Mouse (Mus musculus) liver, adult 2 months (tissue): Measurements from ENCODE around the gene Defb21. TPM values are rescaled to one million over a fixed set of nuclear protein-coding genes. Genes with fewer than 3 reads are reported as not detected.

ENCODE experiments used
- DNase-seq: peaks from one replicate; pipeline ENCODE4 v3.0.0-alpha.2; 2011; ENCODE audit warnings: low read depth, low spot score; ENCODE audit errors: extremely low read depth
- H3K27ac ChIP-seq: fragments of 200-500 bp; replicated peaks from 2 replicates; pipeline ENCODE4 v1.5.1; 2012; ENCODE audit warnings: low read depth, mild to moderate bottlenecking, control low read depth, inconsistent platforms, low read length; ENCODE audit not compliant: insufficient read depth
- H3K27me3 ChIP-seq: fragments of 200-500 bp; 2 replicates; pipeline ENCODE4 v1.6.1; 2012; ENCODE audit warnings: mild to moderate bottlenecking, moderate library complexity, low read length, inconsistent platforms; ENCODE audit not compliant: control insufficient read depth, insufficient read depth
- H3K36me3 ChIP-seq: fragments of 200-500 bp; 2 replicates; pipeline ENCODE4 v1.6.1; 2012; ENCODE audit warnings: low read length, inconsistent platforms; ENCODE audit not compliant: control insufficient read depth, insufficient read depth
- H3K4me1 ChIP-seq: fragments of 200-500 bp; 2 replicates; pipeline ENCODE4 v1.6.1; 2011; ENCODE audit warnings: low read length; ENCODE audit not compliant: control insufficient read depth, insufficient read depth
- H3K4me3 ChIP-seq: fragments of 200-500 bp; 2 replicates; pipeline ENCODE4 v1.5.1; 2011; ENCODE audit warnings: low read depth, mild to moderate bottlenecking, control low read depth, low read length, moderate library complexity; ENCODE audit not compliant: insufficient read depth
- H3K79me2 ChIP-seq: fragments of 200-500 bp; 2 replicates; pipeline ENCODE4 v1.6.1; 2012; ENCODE audit warnings: inconsistent platforms, mild to moderate bottlenecking, low read length, moderate library complexity; ENCODE audit not compliant: control insufficient read depth, insufficient read depth
- H3K9ac ChIP-seq: fragments of 200-500 bp; 2 replicates; pipeline ENCODE4 v1.6.1; 2012; ENCODE audit warnings: low read depth, mild to moderate bottlenecking, control low read depth, inconsistent platforms, low read length
- CTCF ChIP-seq: fragments of 200-500 bp; IDR thresholded peaks from 2 replicates; pipeline ENCODE4 v1.5.1; 2011; ENCODE audit warnings: low read depth, low read length, control low read depth
- POLR2A ChIP-seq: fragments of 200-500 bp; IDR thresholded peaks from 2 replicates; pipeline ENCODE4 v1.6.1; 2011; ENCODE audit warnings: low read length, control low read depth; ENCODE audit not compliant: insufficient read depth; ENCODE audit errors: extremely low read depth
- WGBS: fragments of 180-500 bp; shearing (Covaris S2); methylation state at CpG from one replicate; pipeline ENCODE4 v1.1.7; 2018; 5-methylcytosine and 5-hydroxymethylcytosine counted together
- polyA plus RNA-seq: library from polyadenylated mRNA; depleted of rRNA; stranded (reverse); fragments of >200 nt; gene quantifications from 2 replicates; pipeline ENCODE4 v1.2.3, GENCODE M21; 2012; rRNA removed
- total RNA-seq: library from RNA; depleted of rRNA; stranded (reverse); fragments of >200 nt; gene quantifications from 2 replicates; pipeline ENCODE4 v1.2.3, GENCODE M21; 2014; rRNA removed

Defb21 gene
- total and polyA plus RNA-seq, 2 experiments, result not detected

- no peak for TF ChIP-seq POLR2A
- Histone ChIP-seq H3K4me3 (no peak overlapping the region), H3K27ac (no peak overlapping the region), H3K4me1 (no peaks in the 10 kb centered on the region), H3K36me3 (no peaks in the 10 kb centered on the region), H3K9ac (no peak overlapping the region), H3K27me3 (no peaks in the 10 kb centered on the region), H3K79me2 (no peaks in the 10 kb centered on the region)
- WGBS, result 87% methylated on average over 13 of the region's 13 CpGs
- no peak for DNase-seq
Observed at GRCm38 (mm10) chr2:152622151-152622550, 49.6 kb downstream of the Defb21 start.

GRCm38 (mm10) chr2:152622953-152623352 is 50.4 kb downstream of the Defb21 start, which contains the start of gene Defb25:
TSS of gene Defb25 (minus strand) at chr2:152623053.
- no peak within 1 kb of the TSS for H3K27ac ChIP-seq
- WGBS, result 75% methylated on average over 7 of the region's 7 CpGs
- no peak within 1 kb of the TSS for H3K9ac ChIP-seq
- TF ChIP-seq POLR2A, result no peak
- TF ChIP-seq CTCF, result no peak
- DNase-seq, result no peak
- no peaks in the 10 kb centered on the region for H3K27me3 ChIP-seq
- no peak within 1 kb of the TSS for H3K4me3 ChIP-seq
- no peaks in the 10 kb centered on the region for H3K4me1 ChIP-seq
- no peaks in the 10 kb centered on the region for H3K36me3 ChIP-seq
- H3K79me2 ChIP-seq, result no peaks in the 10 kb centered on the region

Other genes starting within 250 kb of the Defb21 start
- gene Rbck1, start 240.1 kb upstream of the Defb21 start, total RNA-seq, result 43.4 and 47.7 TPM in 2 replicates
- gene Rbck1, start 240.1 kb upstream of the Defb21 start, polyA plus RNA-seq, result 92.8 and 107 TPM in 2 replicates
- gene Trib3, start 228.7 kb upstream of the Defb21 start, total RNA-seq, result 14.7 and 16.2 TPM in 2 replicates
- 4.9 and 5.4 TPM in 2 replicates for gene Trib3, start 228.7 kb upstream of the Defb21 start, polyA plus RNA-seq
- not detected in 2 replicates for gene Nrsn2, start 196.1 kb upstream of the Defb21 start, total RNA-seq
- gene Nrsn2, start 196.1 kb upstream of the Defb21 start, polyA plus RNA-seq, result not detected in 2 replicates
- gene Sox12, start 174.7 kb upstream of the Defb21 start, total RNA-seq, result 0.18 and 0.40 TPM in 2 replicates
- gene Sox12, start 174.7 kb upstream of the Defb21 start, polyA plus RNA-seq, result 1.7 and 1.9 TPM in 2 replicates
- 0.37 and 0.47 TPM in 2 replicates for gene Zcchc3, start 157.7 kb upstream of the Defb21 start, total RNA-seq
- gene Zcchc3, start 157.7 kb upstream of the Defb21 start, polyA plus RNA-seq, result 0.40 and 0.44 TPM in 2 replicates
- not detected in 2 replicates for gene 6820408C15Rik, start 157.2 kb upstream of the Defb21 start, total RNA-seq
- not detected in 2 replicates for gene 6820408C15Rik, start 157.2 kb upstream of the Defb21 start, polyA plus RNA-seq
- gene Defb23, start 108.1 kb upstream of the Defb21 start, total RNA-seq, result not detected in 2 replicates
- gene Defb23, start 108.1 kb upstream of the Defb21 start, polyA plus RNA-seq, result not detected in 2 replicates
- gene Defb20, start 95.7 kb upstream of the Defb21 start, total RNA-seq, result not detected in 2 replicates
- gene Defb20, start 95.7 kb upstream of the Defb21 start, polyA plus RNA-seq, result not detected in 2 replicates
- gene Defb22, start 82.6 kb upstream of the Defb21 start, total RNA-seq, result not detected in 2 replicates
- gene Defb22, start 82.6 kb upstream of the Defb21 start, polyA plus RNA-seq, result not detected in 2 replicates
- not detected in 2 replicates for gene Defb26, start 61.1 kb upstream of the Defb21 start, total RNA-seq
- not detected in 2 replicates for gene Defb26, start 61.1 kb upstream of the Defb21 start, polyA plus RNA-seq
- gene Defb28, start 54.5 kb upstream of the Defb21 start, total RNA-seq, result not detected in 2 replicates
- gene Defb28, start 54.5 kb upstream of the Defb21 start, polyA plus RNA-seq, result not detected in 2 replicates
- not detected in 2 replicates for gene Defb29, start 32.6 kb upstream of the Defb21 start, total RNA-seq
- gene Defb29, start 32.6 kb upstream of the Defb21 start, polyA plus RNA-seq, result not detected in 2 replicates
- gene Gm17416, start 3.4 kb upstream of the Defb21 start, total RNA-seq, result not detected in 2 replicates
- gene Gm17416, start 3.4 kb upstream of the Defb21 start, polyA plus RNA-seq, result not detected in 2 replicates
- gene Defb19, start 7.6 kb downstream of the Defb21 start, total RNA-seq, result not detected in 2 replicates
- gene Defb19, start 7.6 kb downstream of the Defb21 start, polyA plus RNA-seq, result not detected in 2 replicates
- not detected in 2 replicates for gene Defb45, start 26.7 kb downstream of the Defb21 start, total RNA-seq
- gene Defb45, start 26.7 kb downstream of the Defb21 start, polyA plus RNA-seq, result not detected in 2 replicates
- not detected in 2 replicates for gene Defb36, start 31.6 kb downstream of the Defb21 start, total RNA-seq
- gene Defb36, start 31.6 kb downstream of the Defb21 start, polyA plus RNA-seq, result not detected in 2 replicates
- gene Defb25, start 50.3 kb downstream of the Defb21 start, total RNA-seq, result 2.1 TPM in 1 of 2 replicates, not detected in the other
- not detected in 2 replicates for gene Defb25, start 50.3 kb downstream of the Defb21 start, polyA plus RNA-seq
- 0.34 and 0.65 TPM in 2 replicates for gene Rem1, start 54.2 kb downstream of the Defb21 start, total RNA-seq
- 0.32 and 0.35 TPM in 2 replicates for gene Rem1, start 54.2 kb downstream of the Defb21 start, polyA plus RNA-seq
- 65.5 and 86.1 TPM in 2 replicates for gene H13, start 96.7 kb downstream of the Defb21 start, total RNA-seq
- gene H13, start 96.7 kb downstream of the Defb21 start, polyA plus RNA-seq, result 117 and 148 TPM in 2 replicates
- gene Mcts2, start 114.3 kb downstream of the Defb21 start, total RNA-seq, result 7.2 and 8.9 TPM in 2 replicates
- gene Mcts2, start 114.3 kb downstream of the Defb21 start, polyA plus RNA-seq, result 2.4 and 3.8 TPM in 2 replicates
- 16.4 and 33.0 TPM in 2 replicates for gene Id1, start 163.5 kb downstream of the Defb21 start, total RNA-seq
- gene Id1, start 163.5 kb downstream of the Defb21 start, polyA plus RNA-seq, result 19.2 and 33.0 TPM in 2 replicates
- not detected in 2 replicates for gene Cox4i2, start 181.4 kb downstream of the Defb21 start, total RNA-seq
- gene Cox4i2, start 181.4 kb downstream of the Defb21 start, polyA plus RNA-seq, result 0.22 and 0.31 TPM in 2 replicates